Comparison of ENCODE assay signal across 9 mouse cellular contexts in the genomic region with DNA sequence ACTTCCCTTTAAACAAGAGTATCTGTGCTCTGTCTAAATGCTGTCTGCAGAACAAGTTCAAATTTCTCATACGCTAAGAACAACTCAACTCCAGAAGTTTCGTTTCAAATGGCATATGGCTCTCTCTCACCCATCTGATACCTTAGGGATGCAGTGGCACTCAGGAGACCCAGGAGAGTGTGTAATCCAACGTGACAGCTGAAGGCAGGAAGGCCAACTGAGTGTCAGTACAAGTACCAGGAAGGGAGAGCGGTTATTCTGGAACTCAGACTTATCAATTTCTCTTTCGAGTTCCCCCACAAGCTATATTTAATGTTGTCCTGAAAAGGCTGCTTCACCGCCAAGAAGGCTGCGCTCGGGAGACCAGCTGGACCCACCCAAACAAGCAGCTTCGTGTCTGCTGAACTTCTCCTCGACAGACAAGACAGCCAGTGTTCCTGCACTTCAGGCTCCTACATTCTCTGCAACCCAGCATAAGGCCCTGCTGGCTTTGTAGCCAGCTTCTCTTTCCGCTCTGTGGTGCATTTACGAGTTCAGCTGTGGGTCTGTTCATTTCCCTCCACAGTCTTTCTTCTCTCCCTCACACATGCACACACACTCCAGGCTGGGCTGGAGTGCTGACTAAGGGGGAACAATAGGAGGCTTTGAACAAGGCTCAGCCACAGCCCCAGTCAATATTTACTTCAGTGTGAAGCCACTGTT. TPM values are rescaled to one million over a fixed set of nuclear protein-coding genes. Genes with fewer than 3 reads are reported as not detected.
DNase-seq lines count a peak whose midpoint lies in the region; ATAC-seq and TF ChIP-seq lines count a peak whose summit lies in the region.
"Had no signal": no experiment of that assay in that cellular context is flagged by ENCODE, and none has a peak within 500 bp of the region (broad histone marks: within the 10 kb centered on the region; RNA-seq: fewer than 3 reads in every experiment).

No protein-coding gene starts in this region.

- ATAC-seq in neural tube, embryonic 11.5 days (ENCODE audit: insufficient read depth, low FRiP score, low TSS enrichment): peak; percentile 83
- ATAC-seq in embryonic facial prominence, embryonic 11.5 days (replicated peaks; ENCODE audit: insufficient number of reproducible peaks, low FRiP score, low TSS enrichment, low read depth): peak; percentile 79
- peak; percentile 30; the same call in 1 of the 2 replicates for ATAC-seq in heart, postnatal 0 days (ENCODE audit: insufficient read depth, low read depth)
- peak; percentile 80 for ATAC-seq in limb, embryonic 11.5 days (ENCODE audit: insufficient number of reproducible peaks, low FRiP score, low TSS enrichment, low read depth)
- no peak; the same call in 1 of the 2 replicates for ATAC-seq in granulocyte monocyte progenitor cell, adult 5-6 weeks (replicated peaks; ENCODE audit: poor library complexity, severe bottlenecking)

- no peak for TF ChIP-seq CTCF in heart, postnatal 0 days (IDR thresholded peaks at IDR 0.05; ENCODE audit: low read depth)

- no peaks in the 10 kb centered on the region for H3K27me3 ChIP-seq in neural tube, embryonic 11.5 days (ENCODE audit: control insufficient read depth, insufficient read depth, low read length)
- no peaks in the 10 kb centered on the region for H3K27me3 ChIP-seq in embryonic facial prominence, embryonic 11.5 days (ENCODE audit: control insufficient read depth, insufficient read depth, low read length)
- no peaks in the 10 kb centered on the region for H3K27me3 ChIP-seq in heart, postnatal 0 days (ENCODE audit: control insufficient read depth, insufficient read depth, low read length)
- no peaks in the 10 kb centered on the region for H3K27me3 ChIP-seq in limb, embryonic 11.5 days (ENCODE audit: control insufficient read depth, insufficient read depth, low read length)

- no peaks in the 10 kb centered on the region for H3K9me3 ChIP-seq in neural tube, embryonic 11.5 days (ENCODE audit: control insufficient read depth, low read length)
- H3K9me3 ChIP-seq in embryonic facial prominence, embryonic 11.5 days (replicated peaks; ENCODE audit: control insufficient read depth, low read length): no peaks in the 10 kb centered on the region
- no peaks in the 10 kb centered on the region for H3K9me3 ChIP-seq in heart, postnatal 0 days (replicated peaks; ENCODE audit: control insufficient read depth, low read length)
- no peaks in the 10 kb centered on the region for H3K9me3 ChIP-seq in limb, embryonic 11.5 days (ENCODE audit: control insufficient read depth, low read length)

- no peak overlapping the region for H3K9ac ChIP-seq in neural tube, embryonic 11.5 days (ENCODE audit: low read length)
- no peak overlapping the region; the same call in 1 of the 2 replicates for H3K9ac ChIP-seq in embryonic facial prominence, embryonic 11.5 days (replicated peaks; ENCODE audit: low read length)
- H3K9ac ChIP-seq in heart, postnatal 0 days (replicated peaks; ENCODE audit: low read depth, low read length): no peak overlapping the region
- H3K9ac ChIP-seq in limb, embryonic 11.5 days (ENCODE audit: low read length): 0 out of 2 replicates have a peak overlapping the region, but pooled peaks have one; percentile 30

- 32% methylated on average over 12 of the region's 12 CpGs for WGBS in neural tube, embryonic 11.5 days
- WGBS in embryonic facial prominence, embryonic 11.5 days: 26% methylated on average over 12 of the region's 12 CpGs
- WGBS in heart, postnatal 0 days: 15% methylated on average over 12 of the region's 12 CpGs
- 52% methylated on average over 12 of the region's 12 CpGs for WGBS in limb, embryonic 11.5 days

- H3K4me1 ChIP-seq in neural tube, embryonic 11.5 days (ENCODE audit: control insufficient read depth, insufficient read depth, low read length): peaks cover 7% of the 10 kb centered on the region; the same call in 1 of the 2 replicates
- 0 out of 2 replicates have a peak, but pooled peaks cover 2% of the 10 kb centered on the region for H3K4me1 ChIP-seq in embryonic facial prominence, embryonic 11.5 days (ENCODE audit: control insufficient read depth, insufficient read depth, low read length)
- peaks cover 4% of the 10 kb centered on the region; the same call in 1 of the 2 replicates for H3K4me1 ChIP-seq in heart, postnatal 0 days (ENCODE audit: control insufficient read depth, insufficient read depth)
- peaks cover 12% of the 10 kb centered on the region for H3K4me1 ChIP-seq in limb, embryonic 11.5 days (ENCODE audit: control insufficient read depth, insufficient read depth, low read length)

- H3K36me3 ChIP-seq in neural tube, embryonic 11.5 days (ENCODE audit: control insufficient read depth, insufficient read depth, low read length): no peaks in the 10 kb centered on the region
- no peaks in the 10 kb centered on the region for H3K36me3 ChIP-seq in embryonic facial prominence, embryonic 11.5 days (replicated peaks; ENCODE audit: control insufficient read depth, insufficient read depth, low read depth, low read length)
- no peaks in the 10 kb centered on the region for H3K36me3 ChIP-seq in heart, postnatal 0 days (replicated peaks; ENCODE audit: control insufficient read depth, insufficient read depth, low read length)
- H3K36me3 ChIP-seq in limb, embryonic 11.5 days (ENCODE audit: control insufficient read depth, insufficient read depth, low read length): no peaks in the 10 kb centered on the region

- no peak overlapping the region for H3K4me3 ChIP-seq in neural tube, embryonic 11.5 days (ENCODE audit: low read depth, low read length)
- H3K4me3 ChIP-seq in embryonic facial prominence, embryonic 11.5 days (ENCODE audit: low read depth, low read length): no peak overlapping the region
- H3K4me3 ChIP-seq in heart, postnatal 0 days (ENCODE audit: low read depth, low read length): peak overlapping the region; percentile 20; the same call in 1 of the 2 replicates
- H3K4me3 ChIP-seq in limb, embryonic 11.5 days (ENCODE audit: low read depth, low read length): no peak overlapping the region
- H3K4me3 ChIP-seq: myocyte had no signal

- no peak for TF ChIP-seq EP300 in heart, postnatal 0 days (IDR thresholded peaks at IDR 0.05; ENCODE audit: low read depth)

- H3K4me2 ChIP-seq in neural tube, embryonic 11.5 days (ENCODE audit: low read depth): no peak overlapping the region
- H3K4me2 ChIP-seq in embryonic facial prominence, embryonic 11.5 days (ENCODE audit: low read depth, low read length): no peak overlapping the region
- H3K4me2 ChIP-seq in heart, postnatal 0 days (ENCODE audit: low read depth, low read length): peak overlapping the region; percentile 57
- H3K4me2 ChIP-seq in limb, embryonic 11.5 days (ENCODE audit: low read depth, severe bottlenecking): no peak overlapping the region

- peak; percentile 47 for DNase-seq in neural tube, embryonic 11.5 days (ENCODE audit: low spot score)
- DNase-seq in neural tube, embryonic 10.5 days (ENCODE audit: extremely low spot score, low spot score): no peak
- DNase-seq in embryonic facial prominence, embryonic 11.5 days (ENCODE audit: low spot score): peak; percentile 30
- DNase-seq in heart, postnatal 0 days (ENCODE audit: low spot score): peak; percentile 36
- DNase-seq in limb, embryonic 11.5 days (ENCODE audit: low spot score): peak; percentile 51
- DNase-seq in right cerebral cortex, postnatal 25 days: peak; percentile 20
- no peak for DNase-seq in ovary, adult 18-20 months (ENCODE audit: low spot score)

- H3K27ac ChIP-seq in neural tube, embryonic 11.5 days (ENCODE audit: low read depth, low read length): peak overlapping the region; percentile 51
- H3K27ac ChIP-seq in embryonic facial prominence, embryonic 11.5 days (replicated peaks; ENCODE audit: low read depth, low read length): peak overlapping the region; percentile 38; the same call in 1 of the 2 replicates
- H3K27ac ChIP-seq in heart, postnatal 0 days (ENCODE audit: low read depth): peak overlapping the region; percentile 74
- H3K27ac ChIP-seq in limb, embryonic 11.5 days (replicated peaks; ENCODE audit: low read depth, low read length): peak overlapping the region; percentile 30; the same call in 1 of the 2 replicates

RNA-seq across cellular contexts. Expression of a gene that starts 18.7 kb away (rescaled TPM):
- 40.1 and 40.3 TPM in 2 replicates for polyA plus RNA-seq in neural tube, embryonic 11.5 days (2014; fragmentation: Nextera tagmentation; extraction: Ambion mirVana)
- 65.2 and 70.3 TPM in 2 replicates for polyA plus RNA-seq in embryonic facial prominence, embryonic 11.5 days (2014; fragmentation: Nextera tagmentation; extraction: Ambion mirVana)
- 3.7 and 5.4 TPM in 2 replicates for total RNA-seq in heart, postnatal 0 days (2014; rRNA removed; ENCODE audit: low replicate concordance)
- 16.2 and 17.0 TPM in 2 replicates for polyA plus RNA-seq in heart, postnatal 0 days (2015; fragmentation: Nextera tagmentation; extraction: Ambion mirVana)
- 32.8 and 32.9 TPM in 2 replicates for polyA plus RNA-seq in limb, embryonic 11.5 days (2014; fragmentation: Nextera tagmentation; extraction: Ambion mirVana)
- not detected in 2 replicates for total RNA-seq in granulocyte monocyte progenitor cell, adult 5-6 weeks (2014; fragmentation: Nextera tagmentation)
- not detected in 2 replicates for total RNA-seq in granulocyte monocyte progenitor cell, adult 5-6 weeks (2017)

Comparison
In these comparisons a context has a peak if more than half of its experiments do, and no peak if none do; other contexts are left out.
1. DNase-seq: peak in neural tube, embryonic 11.5 days (single experiment), embryonic facial prominence, embryonic 11.5 days (single experiment), heart, postnatal 0 days (single experiment), limb, embryonic 11.5 days (single experiment) and right cerebral cortex, postnatal 25 days (single experiment); none in neural tube, embryonic 10.5 days (single experiment) and ovary, adult 18-20 months (single experiment).
2. Peak in every context shown above with its lines, with median percentiles within 50 percentile points of each other: H3K27ac ChIP-seq.